Mouse (Mus musculus) bone marrow, adult 2 months (tissue): ENCODE data around the gene Pdia4. TPM values are rescaled to one million over a fixed set of nuclear protein-coding genes. Genes with fewer than 3 reads are reported as not detected.

Experiments used
- H3K27ac ChIP-seq: fragments of 200-500 bp; 2 replicates; pipeline ENCODE4 v1.5.1; 2012; ENCODE audit warnings: low read depth, mild to moderate bottlenecking, control low read depth, inconsistent platforms, low read length; ENCODE audit not compliant: control insufficient read depth, poor library complexity, insufficient read depth
- H3K4me1 ChIP-seq: fragments of 200-500 bp; 2 replicates; pipeline ENCODE4 v1.6.1; 2011; ENCODE audit warnings: low read length; ENCODE audit not compliant: control insufficient read depth, insufficient read depth
- H3K4me3 ChIP-seq: fragments of 200-500 bp; replicated peaks from 2 replicates; pipeline ENCODE3; 2011; ENCODE audit warnings: mild to moderate bottlenecking, low read depth, low read length, control low read depth; ENCODE audit not compliant: control insufficient read depth
- CTCF ChIP-seq: fragments of 200-500 bp; IDR thresholded peaks from 2 replicates; pipeline ENCODE4 v1.5.1; 2011; ENCODE audit warnings: low read length, control low read depth; ENCODE audit not compliant: control insufficient read depth, insufficient read depth
- POLR2A ChIP-seq: fragments of 200-500 bp; IDR thresholded peaks from 2 replicates; pipeline ENCODE4 v1.6.1; 2011; ENCODE audit warnings: low read depth, mild to moderate bottlenecking, control low read depth, low read length, borderline replicate concordance; ENCODE audit not compliant: control insufficient read depth
- WGBS: fragments of 180-500 bp; shearing (Covaris S2); methylation state at CpG from one replicate; pipeline ENCODE4 v1.1.7; 2018; 5-methylcytosine and 5-hydroxymethylcytosine counted together
- polyA plus RNA-seq: library from polyadenylated mRNA; stranded (reverse); fragments of >200 nt; gene quantifications from 2 replicates; pipeline ENCODE4 v1.2.4, GENCODE M21; 2011; ENCODE audit warnings: low replicate concordance; ENCODE audit not compliant: missing spikeins, insufficient read depth, insufficient read length

The Pdia4 gene
- polyA plus RNA-seq, 1 experiment = 39.4 TPM

DNA sequence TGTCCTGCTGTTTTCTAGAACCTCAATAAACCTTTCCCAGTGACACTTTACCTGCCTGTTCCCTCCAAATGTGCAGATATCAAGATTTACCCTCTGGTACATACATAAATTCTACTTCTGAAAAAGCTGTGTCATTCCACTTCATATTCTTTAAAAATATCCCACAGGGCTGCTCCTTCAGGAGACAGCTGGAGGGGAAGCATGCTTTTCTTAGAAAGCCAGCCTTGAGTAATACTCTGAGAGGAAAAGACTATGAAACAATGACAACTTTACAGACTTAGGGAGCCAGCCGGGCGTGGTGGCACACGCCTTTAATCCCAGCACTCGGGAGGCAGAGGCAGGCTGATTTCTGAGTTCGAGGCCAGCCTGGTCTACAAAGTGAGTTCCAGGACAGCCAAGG lies 4.7 kb downstream of the Pdia4 start:
- H3K4me3 ChIP-seq = no peak overlapping the region
- TF ChIP-seq POLR2A (no peak), CTCF (no peak)

GRCm38 (mm10) chr6:47807419-47807818 lies 5.8 kb downstream of the Pdia4 start:
- H3K4me1 ChIP-seq = peaks cover 1% of the 10 kb centered on the region; the same call in 1 of the 2 replicates
- TF ChIP-seq POLR2A (no peak), CTCF (no peak)
- H3K4me3 ChIP-seq = no peak overlapping the region
- no peak overlapping the region for H3K27ac ChIP-seq
- 68% methylated on average over 2 of the region's 2 CpGs for WGBS

More for the DNA sequence above, 4.7 kb downstream of the Pdia4 start:
- peaks cover 1% of the 10 kb centered on the region; the same call in 1 of the 2 replicates for H3K4me1 ChIP-seq
- 74% methylated on average over 5 of the region's 5 CpGs for WGBS
- H3K27ac ChIP-seq = no peak overlapping the region

DNA sequence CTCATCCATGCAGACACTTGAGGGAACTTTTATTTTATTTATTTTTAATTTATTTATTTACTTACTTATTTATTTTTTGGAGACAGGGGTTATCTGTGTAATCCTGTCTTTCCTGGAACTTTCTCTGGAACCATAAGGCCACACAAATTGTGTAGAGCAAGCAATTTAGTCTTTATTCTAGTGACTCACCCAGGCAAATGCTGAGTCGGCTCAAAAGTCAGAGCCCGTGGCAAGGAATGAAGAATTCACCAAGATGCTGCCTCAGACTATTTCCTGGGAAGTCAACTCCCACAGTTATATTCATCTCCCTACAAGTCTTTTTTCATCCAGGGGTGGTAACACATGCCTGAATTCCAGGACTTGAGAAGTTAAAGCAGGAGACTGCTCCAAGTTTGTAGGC lies 7.7 kb downstream of the Pdia4 start:
- H3K27ac ChIP-seq = no peak overlapping the region
- no peak overlapping the region for H3K4me3 ChIP-seq
- TF ChIP-seq CTCF (no peak), POLR2A (no peak)
- 74% methylated on average over 2 of the region's 2 CpGs for WGBS
- no peaks in the 10 kb centered on the region; the same call in 1 of the 2 replicates for H3K4me1 ChIP-seq

- WGBS = 37% methylated on average over 6 of the region's 6 CpGs
- Histone ChIP-seq H3K4me3 (no peak overlapping the region), H3K4me1 (no peaks in the 10 kb centered on the region; the same call in 1 of the 2 replicates), H3K27ac (no peak overlapping the region)
- TF ChIP-seq POLR2A (no peak), CTCF (peak; percentile 60)
Measured at GRCm38 (mm10) chr6:47799079-47799478, 14.2 kb downstream of the Pdia4 start.

DNA sequence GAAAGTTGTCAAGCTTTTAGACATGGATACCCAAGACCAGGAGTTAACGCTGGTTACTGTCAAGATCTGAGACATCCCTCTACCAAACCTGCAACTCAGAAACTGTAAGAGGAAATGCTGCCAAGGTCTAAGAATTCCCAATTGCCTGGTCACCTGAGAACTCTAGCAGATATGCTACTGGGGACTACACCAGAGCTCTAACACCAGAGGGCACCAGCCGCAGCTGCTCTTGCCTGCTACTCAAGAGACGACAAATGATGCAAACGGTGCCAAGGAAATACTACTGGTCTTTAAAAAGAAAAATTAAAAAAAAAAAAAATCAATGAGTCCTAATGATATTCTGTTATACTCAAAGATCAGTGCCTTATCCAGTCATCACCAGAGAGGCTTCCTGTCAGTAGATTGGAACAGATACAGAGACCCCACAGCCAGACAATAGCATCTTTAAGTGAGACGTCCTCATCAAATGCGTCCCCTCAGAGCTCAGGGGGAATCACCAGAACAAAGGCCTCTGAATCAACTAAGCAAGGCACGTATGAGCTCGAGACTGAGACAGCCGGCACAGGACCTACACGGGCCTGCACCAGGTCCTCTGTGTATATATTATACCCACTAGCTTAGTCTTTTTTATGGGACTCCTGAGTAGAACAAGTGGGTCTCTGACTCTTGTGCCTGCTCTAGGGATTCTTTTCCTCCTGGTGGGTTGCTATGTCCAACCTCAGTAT lies 19.0 kb downstream of the Pdia4 start:
- TF ChIP-seq POLR2A = no peak
- peak; percentile 28 for TF ChIP-seq CTCF
- Histone ChIP-seq H3K4me1 (no peaks in the 10 kb centered on the region; the same call in none of the 2 replicates), H3K4me3 (no peak overlapping the region), H3K27ac (no peak overlapping the region)
- 69% methylated on average over 10 of the region's 10 CpGs for WGBS

DNA sequence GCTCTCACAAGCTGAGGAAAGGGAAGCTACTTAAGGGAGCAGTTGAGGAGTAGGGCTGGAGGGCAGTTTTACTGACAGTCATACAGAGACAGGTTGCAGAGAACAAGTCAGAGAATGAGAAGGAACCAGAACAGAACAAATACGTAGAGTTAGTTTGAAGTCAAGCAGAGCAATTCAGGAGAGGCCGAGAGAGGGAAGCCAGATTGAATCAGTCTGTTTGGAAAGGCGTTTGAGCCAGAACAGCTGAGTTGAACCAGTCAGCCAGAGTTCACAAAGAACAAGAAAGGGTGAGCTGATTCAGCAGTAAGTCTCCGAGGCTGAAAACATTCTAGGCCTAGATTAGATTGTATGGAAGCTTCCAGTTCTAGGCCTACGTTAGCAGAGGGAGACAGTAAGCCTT lies 19.9 kb downstream of the Pdia4 start:
- H3K27ac ChIP-seq = no peak overlapping the region
- no peak overlapping the region for H3K4me3 ChIP-seq
- H3K4me1 ChIP-seq = no peaks in the 10 kb centered on the region; the same call in 1 of the 2 replicates
- no peak for TF ChIP-seq CTCF
- TF ChIP-seq POLR2A = no peak
- 84% methylated on average over 5 of the region's 5 CpGs for WGBS

DNA sequence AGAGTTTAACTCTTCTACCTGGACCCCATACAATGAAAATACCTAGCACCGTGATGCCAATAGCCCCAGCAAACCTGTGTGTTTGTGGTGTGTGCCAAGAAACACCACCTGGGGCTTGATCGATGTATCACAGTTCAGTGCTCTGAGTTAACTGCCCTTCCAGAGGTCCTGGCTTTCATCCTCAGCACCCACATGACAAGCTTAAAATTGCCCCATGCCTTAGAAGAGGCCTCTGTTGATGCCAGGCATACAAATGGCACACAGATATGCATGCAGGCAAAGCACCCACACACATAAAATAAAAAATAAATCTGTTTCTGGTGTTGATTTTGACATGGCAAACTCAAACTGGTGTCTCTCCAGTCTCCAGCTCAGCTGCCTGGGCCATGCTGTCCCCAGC lies 20.7 kb downstream of the Pdia4 start:
- 82% methylated on average over 2 of the region's 2 CpGs for WGBS
- TF ChIP-seq POLR2A = no peak
- TF ChIP-seq CTCF = no peak

DNA sequence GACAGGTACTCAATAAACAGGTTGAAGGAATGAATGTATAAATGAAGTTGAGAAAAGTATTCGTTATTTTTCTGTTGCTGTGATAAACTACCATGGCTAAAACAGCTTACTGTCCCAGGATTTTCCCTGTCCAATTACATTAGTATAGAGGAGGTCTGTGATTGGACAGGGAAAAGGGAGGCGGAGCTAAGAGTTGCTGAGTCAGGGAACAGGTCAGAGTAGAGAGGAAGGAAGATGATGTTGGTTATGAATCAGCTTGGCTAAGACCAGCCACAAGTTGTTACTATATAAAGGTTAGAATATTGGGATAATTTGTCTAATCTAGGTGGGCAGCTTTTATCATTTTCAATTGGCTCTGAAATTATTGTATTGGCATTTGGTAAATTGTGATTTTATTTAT lies 22.5 kb downstream of the Pdia4 start:
- Histone ChIP-seq H3K4me3 (no peak overlapping the region), H3K4me1 (no peaks in the 10 kb centered on the region; the same call in 1 of the 2 replicates), H3K27ac (no peak overlapping the region)
- 31% methylated on average over 2 of the region's 2 CpGs for WGBS
- TF ChIP-seq CTCF (no peak), POLR2A (no peak)

More for the DNA sequence above, 20.7 kb downstream of the Pdia4 start:
- H3K27ac ChIP-seq = no peak overlapping the region
- no peak overlapping the region for H3K4me3 ChIP-seq
- no peaks in the 10 kb centered on the region; the same call in 1 of the 2 replicates for H3K4me1 ChIP-seq
